17 mouse cellular contexts compared by ENCODE assay signal in the genomic region with DNA sequence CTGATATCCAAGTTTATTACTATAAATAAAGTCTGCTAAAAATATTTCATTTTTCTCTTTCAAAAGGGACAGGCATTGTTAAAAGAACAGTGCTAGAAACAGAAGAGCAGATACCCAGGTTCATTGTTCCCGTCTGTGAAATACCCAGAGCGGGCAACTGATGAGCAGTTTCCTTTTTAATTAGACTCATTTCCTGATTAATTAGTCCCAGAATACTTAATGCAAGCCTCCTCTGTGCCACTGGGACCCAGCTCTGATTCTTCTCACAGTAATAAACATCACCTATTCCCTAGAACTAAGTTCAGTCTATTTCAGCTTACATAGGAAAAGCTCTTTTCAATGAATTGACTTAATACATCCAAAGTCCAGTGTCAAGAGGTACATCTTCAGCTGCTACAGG.
"Had no signal": no experiment of that assay in that cellular context is flagged by ENCODE, and none has a peak within 500 bp of the region (broad histone marks: within the 10 kb centered on the region; RNA-seq: fewer than 3 reads in every experiment).

No protein-coding gene starts in this region.

- H3K4me2 ChIP-seq: limb, embryonic 13.5 days; liver, embryonic 13.5 days; lung, embryonic 14.5 days; midbrain, embryonic 15.5 days had no signal

- H3K9me3 ChIP-seq: limb, embryonic 10.5 days; limb, embryonic 13.5 days; liver, embryonic 13.5 days; midbrain, embryonic 15.5 days had no signal

- H3K4me1 ChIP-seq: liver, embryonic 13.5 days; midbrain, embryonic 15.5 days had no signal

- H3K27ac ChIP-seq: kidney, postnatal 0 days; layer of hippocampus, adult 2 months; limb, embryonic 10.5 days; limb, embryonic 13.5 days; liver, embryonic 13.5 days; macrophage; midbrain, embryonic 15.5 days had no signal

- ATAC-seq: intestine, postnatal 0 days; lung, postnatal 0 days; midbrain, embryonic 15.5 days had no signal

- H3K9ac ChIP-seq: limb, embryonic 13.5 days; liver, embryonic 13.5 days; lung, embryonic 14.5 days; midbrain, embryonic 15.5 days had no signal

- H3K27me3 ChIP-seq: limb, embryonic 13.5 days; liver, embryonic 13.5 days; midbrain, embryonic 15.5 days had no signal

- DNase-seq: kidney, adult 2 months; kidney, postnatal 25 days; layer of hippocampus, adult 9-11 months; liver; liver, embryonic 13.5 days; lung, embryonic 14.5 days; thymus, adult 18-20 months; thymus, postnatal 36 days had no signal

- H3K4me3 ChIP-seq: layer of hippocampus, adult 2 months; limb, embryonic 10.5 days; limb, embryonic 13.5 days; liver, embryonic 13.5 days; midbrain, embryonic 15.5 days; myocyte had no signal

- H3K36me3 ChIP-seq: limb, embryonic 10.5 days; limb, embryonic 13.5 days; liver, embryonic 13.5 days; midbrain, embryonic 15.5 days had no signal
